Mouse (Mus musculus): ENCODE measurements at regions not wholly inside any gene's neighbourhood (a gene's known extent, or its start where the extent isn't known, plus 50 kb on each side); places are given as distances from the start of the nearest gene placed in this dataset.

- H3K9me3 ChIP-seq (ENCODE audit: low read depth, low read length): no peaks in the 10 kb centered on the region
- no peak for DNase-seq
- no peak overlapping the region for H3K27ac ChIP-seq (ENCODE audit: low read depth)
- no peak overlapping the region for H3K4me2 ChIP-seq
- H3K36me3 ChIP-seq (ENCODE audit: insufficient read depth): no peaks in the 10 kb centered on the region
- H3K4me1 ChIP-seq (ENCODE audit: insufficient read depth): no peaks in the 10 kb centered on the region
- H3K27me3 ChIP-seq (ENCODE audit: insufficient read depth, low read length): no peaks in the 10 kb centered on the region
- H3K4me3 ChIP-seq (ENCODE audit: low read depth, low read length): no peak overlapping the region
- TF ChIP-seq CTCF (IDR thresholded peaks at IDR 0.05; ENCODE audit: low read depth): no peak
- 81% methylated on average over 2 of the region's 2 CpGs for WGBS
- ATAC-seq (ENCODE audit: insufficient read depth): no peak
- no peak overlapping the region for H3K9ac ChIP-seq
Measured at GRCm38 (mm10) chr9:71004631-71005030, 52.6 kb upstream of the Lipc start.
